Mouse (Mus musculus) embryonic facial prominence, embryonic 12.5 days (tissue): ENCODE measurements around the gene Shf. TPM values are rescaled to one million over a fixed set of nuclear protein-coding genes. Genes with fewer than 3 reads are reported as not detected.
A peak's percentile ranks its signal among the peaks of the same experiment; 100 is the strongest.

Experiments
- ATAC-seq: fragments of 200-750 bp; cut with Nextera tagmentation; 2 replicates; pipeline ENCODE4 v1.8.0; 2017; ENCODE audit not compliant: insufficient number of reproducible peaks, insufficient read depth, low FRiP score, low TSS enrichment
- H3K27ac ChIP-seq: fragments of 300-500 bp; sonication (generic); 2 replicates; pipeline ENCODE4 v1.5.1; 2016; ENCODE audit warnings: mild to moderate bottlenecking
- H3K27me3 ChIP-seq: fragments of 300-500 bp; sonication (generic); 2 replicates; pipeline ENCODE4 v1.6.1; 2016; ENCODE audit warnings: mild to moderate bottlenecking, moderate library complexity
- H3K36me3 ChIP-seq: fragments of 300-500 bp; sonication (generic); 2 replicates; pipeline ENCODE4 v1.6.1; 2016; ENCODE audit warnings: mild to moderate bottlenecking
- H3K4me1 ChIP-seq: fragments of 300-500 bp; sonication (generic); 2 replicates; pipeline ENCODE4 v1.6.1; 2016
- H3K4me2 ChIP-seq: fragments of 300-500 bp; sonication (generic); replicated peaks from 2 replicates; pipeline ENCODE4 v1.6.1; 2016; ENCODE audit warnings: mild to moderate bottlenecking, moderate library complexity
- H3K4me3 ChIP-seq: fragments of 300-500 bp; sonication (generic); 2 replicates; pipeline ENCODE4 v1.5.1; 2016; ENCODE audit warnings: mild to moderate bottlenecking
- H3K9ac ChIP-seq: fragments of 300-500 bp; sonication (generic); 2 replicates; pipeline ENCODE4 v1.6.1; 2016; ENCODE audit warnings: mild to moderate bottlenecking, moderate library complexity
- H3K9me3 ChIP-seq: fragments of 300-500 bp; sonication (generic); 2 replicates; pipeline ENCODE4 v1.6.1; 2016; ENCODE audit warnings: mild to moderate bottlenecking, moderate library complexity
- WGBS: fragments of 180-500 bp; shearing (Covaris S2); methylation state at CpG from one replicate; pipeline ENCODE4 v1.1.7; 2016; 5-methylcytosine and 5-hydroxymethylcytosine counted together
- polyA plus RNA-seq: library from polyadenylated mRNA; unstranded; fragments of >200 nt; fragmentation: Nextera tagmentation; extraction: Ambion mirVana; gene quantifications from 2 replicates; pipeline ENCODE4 v1.2.1, GENCODE M21; 2016

Gene Shf
- polyA plus RNA-seq, 1 experiment from 2014 or later = 6.5 TPM

DNA sequence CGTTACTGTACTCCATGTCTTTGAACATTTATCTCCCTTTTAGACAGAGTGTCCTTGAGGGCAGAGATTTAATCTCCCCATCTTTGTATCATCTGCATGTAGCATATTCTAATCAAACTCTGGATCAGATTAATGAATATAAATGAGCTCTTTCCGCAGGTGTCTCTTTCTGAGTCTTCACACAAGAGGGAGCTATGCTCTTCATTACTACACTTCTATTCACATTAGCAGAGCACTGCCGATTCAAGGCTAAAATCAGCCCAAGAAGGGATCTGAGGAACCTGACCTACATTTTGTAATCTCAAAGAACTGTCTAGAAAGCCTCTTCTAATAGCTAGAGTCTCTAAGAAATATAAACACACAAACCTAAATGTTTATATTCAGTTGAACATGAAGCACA, 59.3 kb downstream of the Shf start:
- no peak overlapping the region for H3K4me2 ChIP-seq
- H3K4me1 ChIP-seq = peaks cover 4% of the 10 kb centered on the region; the same call in 1 of the 2 replicates
- WGBS = 50% methylated on average over 3 of the region's 3 CpGs
- H3K27ac ChIP-seq = no peak overlapping the region
- no peak for ATAC-seq
- H3K27me3 ChIP-seq = peaks cover 74% of the 10 kb centered on the region
- no peak overlapping the region for H3K9ac ChIP-seq
- H3K4me3 ChIP-seq = no peak overlapping the region
- no peaks in the 10 kb centered on the region for H3K9me3 ChIP-seq
- H3K36me3 ChIP-seq = no peaks in the 10 kb centered on the region

GRCm38 (mm10) chr2:122306184-122306583, 62.8 kb downstream of the Shf start:
- 66% methylated on average over 4 of the region's 4 CpGs for WGBS
- Histone ChIP-seq H3K36me3 (no peaks in the 10 kb centered on the region), H3K27ac (no peak overlapping the region), H3K4me1 (peaks cover 7% of the 10 kb centered on the region), H3K9ac (no peak overlapping the region), H3K27me3 (peaks cover 76% of the 10 kb centered on the region), H3K4me2 (no peak overlapping the region), H3K4me3 (no peak overlapping the region), H3K9me3 (no peaks in the 10 kb centered on the region)
- ATAC-seq = no peak

GRCm38 (mm10) chr2:122305097-122305892, 63.7 kb downstream of the Shf start:
- WGBS = 82% methylated on average over 16 of the region's 16 CpGs
- H3K27me3 ChIP-seq = peaks cover 78% of the 10 kb centered on the region
- no peak for ATAC-seq
- no peak overlapping the region for H3K4me2 ChIP-seq
- H3K9me3 ChIP-seq = no peaks in the 10 kb centered on the region
- no peaks in the 10 kb centered on the region for H3K36me3 ChIP-seq
- no peak overlapping the region for H3K9ac ChIP-seq
- H3K4me3 ChIP-seq = no peak overlapping the region
- H3K27ac ChIP-seq = no peak overlapping the region
- H3K4me1 ChIP-seq = peaks cover 10% of the 10 kb centered on the region

- Histone ChIP-seq H3K27ac (no peak overlapping the region), H3K9me3 (no peaks in the 10 kb centered on the region), H3K36me3 (no peaks in the 10 kb centered on the region), H3K4me2 (no peak overlapping the region), H3K4me1 (peaks cover 10% of the 10 kb centered on the region), H3K9ac (no peak overlapping the region), H3K4me3 (no peak overlapping the region), H3K27me3 (peaks cover 85% of the 10 kb centered on the region)
- WGBS = 85% methylated on average over 6 of the region's 6 CpGs
- no peak for ATAC-seq
Observed at GRCm38 (mm10) chr2:122304544-122304943, 64.4 kb downstream of the Shf start.

GRCm38 (mm10) chr2:122302574-122303241, 66.3 kb downstream of the Shf start:
- ATAC-seq = no peak; the same call in 1 of the 2 replicates
- Histone ChIP-seq H3K27ac (no peak overlapping the region), H3K27me3 (peaks cover 96% of the 10 kb centered on the region), H3K9ac (no peak overlapping the region), H3K4me2 (no peak overlapping the region), H3K4me3 (no peak overlapping the region), H3K4me1 (peaks cover 20% of the 10 kb centered on the region), H3K9me3 (no peaks in the 10 kb centered on the region), H3K36me3 (no peaks in the 10 kb centered on the region)
- 11% methylated on average over 9 of the region's 9 CpGs for WGBS

DNA sequence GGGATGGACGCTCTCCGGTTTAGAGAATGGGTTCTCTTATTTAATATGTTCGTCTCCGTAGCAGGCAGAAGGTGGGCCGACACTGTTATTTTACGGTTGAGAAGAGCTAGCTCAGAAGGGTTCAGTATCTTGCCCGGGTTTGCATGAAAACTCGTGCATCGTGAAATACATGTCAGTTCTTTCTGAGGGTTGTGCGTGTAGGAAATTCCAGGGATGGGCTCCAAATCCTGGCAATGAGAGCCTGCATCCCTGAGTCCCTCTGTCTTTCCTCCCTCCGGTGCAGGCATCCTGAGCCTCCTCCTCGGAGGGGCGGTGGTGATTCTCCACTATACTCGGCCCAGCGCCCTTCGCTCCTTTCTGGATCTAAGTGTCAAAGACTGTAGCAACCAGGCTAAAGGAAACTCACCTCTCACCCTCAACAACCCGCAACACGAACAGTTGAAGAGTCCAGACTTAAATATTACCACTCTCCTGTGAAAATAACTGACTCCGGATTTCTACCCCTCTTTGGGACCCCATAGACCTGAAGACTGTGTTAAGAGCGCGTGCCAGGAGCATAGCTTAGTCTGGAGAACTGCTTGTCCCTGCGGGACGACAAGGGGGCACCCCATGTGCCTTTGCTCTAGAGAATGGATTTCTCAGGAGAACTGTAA, 66.9 kb downstream of the Shf start:
- H3K27me3 ChIP-seq = peaks cover 97% of the 10 kb centered on the region
- no peak for ATAC-seq
- no peak overlapping the region for H3K27ac ChIP-seq
- WGBS = 8% methylated on average over 23 of the region's 23 CpGs
- no peaks in the 10 kb centered on the region for H3K36me3 ChIP-seq
- H3K4me3 ChIP-seq = peak overlapping the region; percentile 34
- H3K4me1 ChIP-seq = peaks cover 26% of the 10 kb centered on the region
- no peaks in the 10 kb centered on the region for H3K9me3 ChIP-seq
- peak overlapping the region; percentile 63 for H3K4me2 ChIP-seq
- no peak overlapping the region for H3K9ac ChIP-seq

- ATAC-seq = no peak; the same call in 1 of the 2 replicates
- H3K4me1 ChIP-seq = peaks cover 26% of the 10 kb centered on the region
Observed at GRCm38 (mm10) chr2:122301081-122301920, 67.7 kb downstream of the Shf start.

GRCm38 (mm10) chr2:122300656-122301020, 68.3 kb downstream of the Shf start:
- H3K4me1 ChIP-seq = peaks cover 26% of the 10 kb centered on the region
- peak overlapping the region; percentile 63; the same call in 1 of the 2 replicates for H3K4me2 ChIP-seq
- H3K27ac ChIP-seq = no peak overlapping the region
- H3K27me3 ChIP-seq = peaks cover 97% of the 10 kb centered on the region
- no peak overlapping the region for H3K4me3 ChIP-seq
- H3K9me3 ChIP-seq = no peaks in the 10 kb centered on the region
- WGBS = 4% methylated on average over 14 of the region's 14 CpGs
- no peak for ATAC-seq
- H3K36me3 ChIP-seq = no peaks in the 10 kb centered on the region
- H3K9ac ChIP-seq = no peak overlapping the region

More at GRCm38 (mm10) chr2:122301081-122301920, 67.7 kb downstream of the Shf start:
- H3K36me3 ChIP-seq = no peaks in the 10 kb centered on the region
- H3K4me2 ChIP-seq = peak overlapping the region; percentile 63
- H3K9ac ChIP-seq = no peak overlapping the region
- WGBS = under 1% methylated on average over 48 of the region's 48 CpGs
- H3K27ac ChIP-seq = no peak overlapping the region
- H3K9me3 ChIP-seq = no peaks in the 10 kb centered on the region
- H3K27me3 ChIP-seq = peaks cover 97% of the 10 kb centered on the region
- H3K4me3 ChIP-seq = peak overlapping the region; percentile 34

GRCm38 (mm10) chr2:122299911-122300655, 68.9 kb downstream of the Shf start:
- 7% methylated on average over 14 of the region's 14 CpGs for WGBS
- peaks cover 26% of the 10 kb centered on the region for H3K4me1 ChIP-seq

More at GRCm38 (mm10) chr2:122299911-122300655, 68.9 kb downstream of the Shf start:
- no peaks in the 10 kb centered on the region for H3K36me3 ChIP-seq
- no peak overlapping the region for H3K27ac ChIP-seq
- no peak overlapping the region for H3K4me3 ChIP-seq
- peaks cover 97% of the 10 kb centered on the region for H3K27me3 ChIP-seq
- no peak for ATAC-seq
- no peak overlapping the region for H3K4me2 ChIP-seq
- no peak overlapping the region for H3K9ac ChIP-seq
- no peaks in the 10 kb centered on the region for H3K9me3 ChIP-seq
